Mouse (Mus musculus) mammary gland, adult 2 months (tissue): ENCODE data around the gene Ctr9. TPM values are rescaled to one million over a fixed set of nuclear protein-coding genes. Genes with fewer than 3 reads are reported as not detected.

ENCODE experiments used
- polyA plus RNA-seq: library from polyadenylated mRNA; depleted of rRNA; stranded (reverse); fragments of >200 nt; gene quantifications from 2 replicates; pipeline ENCODE4 v1.2.3, GENCODE M21; 2012; ENCODE audit warnings: low replicate concordance; rRNA removed

Ctr9 gene
- polyA plus RNA-seq, result 11.0 and 19.5 TPM in 2 replicates

GRCm38 (mm10) chr7:111028281-111029045 is at the start of gene Ctr9:
Gene Ctr9, plus strand, starts transcription at chr7:111028951.

GRCm38 (mm10) chr7:110982053-110982705 is 46.6 kb upstream of the Ctr9 start, which contains the start of gene Mrvi1:
Gene Mrvi1, minus strand, starts transcription at chr7:110982461.

GRCm38 (mm10) chr7:111082822-111083732 is 54.3 kb downstream of the Ctr9 start, which contains the start of gene Eif4g2:
Gene Eif4g2, minus strand, starts transcription at chr7:111083030.

Other genes starting within 250 kb of the Ctr9 start
- gene Rnf141, start 184.5 kb upstream of the Ctr9 start, polyA plus RNA-seq, result 12.8 and 39.1 TPM in 2 replicates
- 29.3 and 55.9 TPM in 2 replicates for gene Lyve1, start 165.7 kb upstream of the Ctr9 start, polyA plus RNA-seq
- 8.4 and 10.0 TPM in 2 replicates for gene Mrvi1, start 46.5 kb upstream of the Ctr9 start, polyA plus RNA-seq
- gene Eif4g2, start 54.1 kb downstream of the Ctr9 start, polyA plus RNA-seq, result 36.6 and 134 TPM in 2 replicates